Mouse (Mus musculus) lung, adult 2 months (tissue): ENCODE measurements around the gene Nmnat2.

Experiments
- CTCF ChIP-seq: fragments of 200-500 bp; IDR thresholded peaks from 2 replicates; pipeline ENCODE4 v1.5.1; 2011; ENCODE audit warnings: mild to moderate bottlenecking, low read length, control low read depth; ENCODE audit not compliant: insufficient read depth
- POLR2A ChIP-seq: fragments of 200-500 bp; IDR thresholded peaks from 2 replicates; pipeline ENCODE4 v1.6.1; 2011; ENCODE audit warnings: low read depth, mild to moderate bottlenecking, control low read depth, low read length, borderline replicate concordance; ENCODE audit errors: extremely low read depth

DNA sequence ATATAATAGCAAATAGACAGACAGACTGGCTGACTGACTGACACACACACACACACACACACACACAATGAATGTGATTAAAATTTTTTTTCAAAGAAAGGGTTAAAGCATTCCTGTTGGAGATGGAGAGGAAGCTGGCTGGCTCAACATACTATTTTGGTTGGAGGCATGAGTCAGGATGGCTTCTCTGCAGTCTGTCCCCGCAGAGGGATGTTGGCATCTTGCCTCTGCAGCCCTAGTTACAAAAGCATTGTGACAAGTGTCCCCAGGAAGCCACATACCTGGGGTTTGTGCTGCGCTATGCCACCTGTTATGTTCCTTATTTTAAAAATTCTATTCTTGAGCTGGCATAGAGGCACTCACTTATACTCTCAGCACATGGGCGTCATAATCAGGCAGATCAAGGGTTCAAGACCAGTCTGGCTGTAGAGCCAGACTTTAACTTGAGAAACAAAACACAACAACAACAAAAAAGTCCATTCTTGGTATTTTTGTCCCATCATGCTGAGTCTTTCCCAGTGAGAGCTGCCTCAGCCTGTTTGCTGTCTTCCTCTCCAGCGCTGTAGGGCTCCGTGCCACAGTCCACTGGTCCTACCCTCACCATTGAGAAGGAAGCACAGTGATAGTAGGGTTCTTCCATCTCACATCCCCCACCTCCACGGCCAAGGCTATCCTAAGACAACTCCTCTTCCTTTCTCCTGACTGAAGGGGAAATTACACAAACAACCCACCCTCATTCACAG lies 45.9 kb downstream of the Nmnat2 start:
- TF ChIP-seq POLR2A (no peak), CTCF (no peak)
